Mouse (Mus musculus) embryo, embryonic 9.5 days (tissue): ENCODE measurements at regions not wholly inside any gene's neighbourhood (a gene's known extent, or its start where the extent isn't known, plus 50 kb on each side); places are given as distances from the start of the nearest gene placed in this dataset.

ENCODE experiments used
- DNase-seq: peaks from one replicate; pipeline ENCODE4 v3.0.0-alpha.2; 2017; ENCODE audit errors: extremely low spot score

GRCm38 (mm10) chr14:83143488-83143887 is 1299.9 kb upstream of the Pcdh17 start:
- no peak for DNase-seq

- peak; percentile 12 for DNase-seq
Observed at GRCm38 (mm10) chr14:83154816-83155215, 1288.5 kb upstream of the Pcdh17 start.
